Mouse (Mus musculus) olfactory bulb, adult 2 months (tissue): Measurements from ENCODE around the gene Ctnna2.

Experiments used
- CTCF ChIP-seq: fragments of 200-500 bp; IDR thresholded peaks from 2 replicates; pipeline ENCODE4 v1.5.1; 2012; ENCODE audit warnings: low read depth, mild to moderate bottlenecking, low read length, moderate library complexity; ENCODE audit not compliant: insufficient read depth
- POLR2A ChIP-seq: fragments of 200-500 bp; IDR thresholded peaks from 2 replicates; pipeline ENCODE4 v1.6.1; 2012; ENCODE audit warnings: mild to moderate bottlenecking, low read depth, low read length, moderate library complexity; ENCODE audit not compliant: insufficient read depth

DNA sequence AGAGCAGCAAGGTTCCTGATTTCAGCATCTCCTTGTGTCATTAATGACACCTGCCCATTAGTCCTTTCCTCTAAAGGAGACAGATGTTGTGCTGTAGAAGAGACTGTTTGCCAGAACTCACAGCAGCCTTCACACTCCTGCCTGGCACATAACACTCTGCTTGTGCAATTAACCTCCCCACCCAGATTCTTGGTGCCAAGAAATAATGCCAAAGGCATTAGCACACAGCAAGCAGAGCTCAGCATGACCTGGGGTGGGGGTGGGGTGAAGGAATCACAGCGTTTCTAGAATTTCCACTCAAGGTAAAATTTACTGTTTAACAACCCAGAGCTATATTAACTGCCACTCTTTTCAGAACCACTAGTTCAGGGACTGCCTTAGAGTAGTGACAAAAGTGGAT, 516.8 kb downstream of the Ctnna2 start:
- TF ChIP-seq CTCF: no peak
- no peak for TF ChIP-seq POLR2A
